Mouse (Mus musculus): ENCODE data around the gene Mapk12. TPM values are rescaled to one million over a fixed set of nuclear protein-coding genes. Genes with fewer than 3 reads are reported as not detected.
A peak's percentile ranks its signal among the peaks of the same experiment; 100 is the strongest.

Mapk12 gene
- total RNA-seq (2021) = 10 to 100 TPM; 28.8 to 28.9 TPM

DNA sequence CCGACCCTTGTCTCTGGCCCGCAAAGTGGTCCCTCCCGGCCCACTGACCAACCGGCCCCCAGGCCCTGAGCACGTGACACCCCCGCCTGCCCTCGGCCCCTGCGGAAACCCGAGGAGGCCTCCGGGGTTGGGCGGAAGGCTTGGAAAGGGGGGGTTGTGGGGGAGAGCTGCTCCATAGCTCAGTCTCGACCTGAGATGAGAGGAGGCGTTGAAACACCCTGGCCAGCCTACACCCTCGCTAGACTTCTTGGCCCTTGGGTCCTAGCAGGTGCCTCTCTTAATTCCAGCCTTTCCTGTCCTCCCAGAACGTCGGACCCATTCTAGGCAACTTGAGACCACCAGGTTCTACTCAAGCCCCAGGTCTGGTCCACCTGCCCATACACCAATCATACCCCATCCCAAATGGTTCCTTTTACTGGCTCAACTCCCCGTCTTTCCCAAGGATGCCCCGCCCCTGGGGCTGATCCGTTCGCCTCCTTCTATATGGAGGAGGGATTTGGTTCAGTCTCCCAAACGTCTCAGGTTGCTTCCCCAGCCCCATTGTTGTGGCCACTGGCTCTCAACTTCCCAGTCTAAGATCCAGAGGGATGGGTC, at the start of gene Mapk12:
Gene Mapk12 (minus strand): TSS at position 45 of the 594 bp plus-strand sequence.
- peak; percentile 74 for DNase-seq

DNA sequence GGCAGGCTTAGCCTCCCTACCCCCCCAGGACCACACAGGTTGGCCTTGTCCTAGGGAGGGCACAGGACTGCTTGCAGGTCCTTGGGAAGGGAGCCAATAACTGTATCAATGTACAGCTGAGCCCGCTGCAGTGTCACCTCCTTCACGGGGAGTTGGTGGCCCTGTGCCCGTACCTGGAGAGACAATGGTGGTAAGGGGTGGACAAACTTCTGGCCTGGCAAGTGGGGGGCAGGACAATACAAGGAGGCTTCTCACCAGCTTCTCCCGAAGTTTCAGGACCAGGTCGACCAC, 44.4 kb upstream of the Mapk12 start:
- no peak for DNase-seq

DNA sequence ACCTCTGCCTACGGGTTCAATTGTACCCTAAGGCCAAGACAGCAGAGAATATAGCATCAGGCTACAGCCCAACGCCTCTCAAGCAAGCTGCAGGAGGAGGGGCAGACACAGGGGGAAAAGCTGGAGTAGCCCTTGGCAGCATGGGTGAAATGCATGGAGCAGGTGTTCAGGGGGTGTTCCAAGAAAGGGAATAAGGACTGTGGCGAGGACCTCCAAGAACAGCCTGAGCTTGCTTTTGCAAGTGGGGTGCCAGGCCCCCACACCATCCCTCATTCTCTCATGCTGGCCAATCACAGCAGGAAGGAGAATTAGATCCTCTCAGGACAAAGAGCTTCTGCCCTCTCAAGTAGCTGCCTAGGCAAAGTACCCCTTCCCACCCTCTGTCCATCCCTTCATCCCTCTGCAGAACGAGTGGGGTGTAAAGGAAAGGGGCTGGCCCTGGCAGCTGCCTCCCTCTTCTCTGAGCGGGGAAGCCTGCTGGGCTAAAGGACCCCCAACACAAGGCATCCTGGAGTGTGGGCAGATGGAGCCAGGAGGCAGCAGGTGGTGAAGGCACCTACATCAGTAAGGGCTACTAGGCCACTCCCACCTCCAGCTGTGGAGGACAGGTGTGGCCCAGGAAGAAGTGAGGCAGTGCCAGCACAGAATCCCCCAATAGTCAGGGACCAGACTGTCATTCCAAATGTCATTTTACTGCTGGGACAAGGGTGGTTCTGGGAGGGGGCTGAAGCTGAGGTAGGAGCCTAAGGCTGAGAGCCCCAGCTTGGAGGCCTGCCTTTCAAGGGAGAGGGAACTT, 43.8 kb upstream of the Mapk12 start:
- DNase-seq = no peak

DNA sequence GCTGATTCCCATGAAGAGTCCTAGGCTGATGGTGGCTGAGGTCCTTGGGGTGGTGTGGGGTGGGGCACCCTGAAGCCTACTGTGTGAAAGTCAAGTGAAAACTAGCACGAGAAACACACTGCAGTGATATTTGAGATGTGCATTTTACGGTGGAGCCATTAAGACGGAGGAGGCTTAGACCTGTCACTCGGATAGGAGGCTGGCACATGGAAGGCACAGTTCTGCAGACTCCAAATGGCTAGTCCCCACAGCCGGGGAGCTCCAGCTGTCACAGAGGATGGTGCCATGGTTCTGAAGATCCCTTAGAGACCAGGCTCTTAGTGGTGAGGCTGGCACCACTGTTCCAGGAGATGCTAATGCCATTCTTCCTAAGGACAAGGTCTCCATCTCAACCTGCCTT, 42.3 kb upstream of the Mapk12 start:
- DNase-seq = no peak

DNA sequence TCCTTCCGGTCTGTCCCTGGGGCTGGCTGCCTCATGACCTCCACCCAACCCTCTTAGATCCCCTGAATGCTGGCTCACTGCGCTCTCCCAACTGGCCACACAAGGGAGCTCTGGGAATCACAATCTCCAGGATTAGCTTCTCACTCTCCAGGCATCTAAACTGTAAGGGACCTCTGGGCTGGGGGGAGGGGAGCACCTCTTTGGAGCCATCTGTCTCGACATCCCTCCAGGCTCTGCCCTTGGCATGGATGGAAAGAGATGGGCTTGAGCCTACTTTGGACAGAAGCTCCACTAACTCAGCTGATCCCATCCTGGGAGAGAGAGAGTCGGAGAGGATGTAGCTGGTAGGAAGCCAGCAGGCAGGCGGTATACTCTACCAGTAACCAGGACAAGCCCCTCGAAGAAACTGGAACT, 41.8 kb upstream of the Mapk12 start:
- DNase-seq = peak; percentile 76

DNA sequence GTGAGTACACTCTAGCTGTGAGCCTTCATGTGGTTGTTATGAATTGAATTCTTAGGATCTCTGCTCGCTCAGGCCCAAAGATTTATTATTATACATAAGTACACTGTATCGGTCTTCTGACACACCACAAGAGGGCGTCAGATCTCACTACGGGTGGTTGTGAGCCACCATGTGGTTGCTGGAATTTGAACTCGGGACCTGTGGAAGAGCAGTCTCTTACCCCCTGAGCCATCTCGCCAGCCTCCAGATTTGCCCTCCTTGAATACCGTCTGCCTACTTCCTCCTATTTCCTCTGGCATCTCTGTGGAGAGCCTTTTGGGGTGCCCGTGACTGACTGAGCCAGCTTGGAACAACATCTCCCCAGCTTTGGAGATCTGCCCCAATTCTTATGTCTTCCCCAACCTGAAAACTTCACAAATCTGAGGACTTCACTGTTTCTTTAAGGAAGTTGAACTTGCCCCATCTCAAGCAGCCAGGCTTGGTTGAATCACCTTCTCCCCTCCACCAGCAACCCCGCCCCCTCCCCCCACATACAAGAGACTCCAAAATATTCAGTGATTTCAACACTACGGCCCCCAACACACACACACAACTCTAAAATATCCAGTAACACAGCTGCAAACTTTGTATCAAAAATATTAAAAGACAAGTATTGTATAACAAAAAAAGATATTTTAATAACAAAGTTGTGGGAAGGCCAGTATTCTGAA, 41.2 kb upstream of the Mapk12 start:
- peak; percentile 20 for DNase-seq

DNA sequence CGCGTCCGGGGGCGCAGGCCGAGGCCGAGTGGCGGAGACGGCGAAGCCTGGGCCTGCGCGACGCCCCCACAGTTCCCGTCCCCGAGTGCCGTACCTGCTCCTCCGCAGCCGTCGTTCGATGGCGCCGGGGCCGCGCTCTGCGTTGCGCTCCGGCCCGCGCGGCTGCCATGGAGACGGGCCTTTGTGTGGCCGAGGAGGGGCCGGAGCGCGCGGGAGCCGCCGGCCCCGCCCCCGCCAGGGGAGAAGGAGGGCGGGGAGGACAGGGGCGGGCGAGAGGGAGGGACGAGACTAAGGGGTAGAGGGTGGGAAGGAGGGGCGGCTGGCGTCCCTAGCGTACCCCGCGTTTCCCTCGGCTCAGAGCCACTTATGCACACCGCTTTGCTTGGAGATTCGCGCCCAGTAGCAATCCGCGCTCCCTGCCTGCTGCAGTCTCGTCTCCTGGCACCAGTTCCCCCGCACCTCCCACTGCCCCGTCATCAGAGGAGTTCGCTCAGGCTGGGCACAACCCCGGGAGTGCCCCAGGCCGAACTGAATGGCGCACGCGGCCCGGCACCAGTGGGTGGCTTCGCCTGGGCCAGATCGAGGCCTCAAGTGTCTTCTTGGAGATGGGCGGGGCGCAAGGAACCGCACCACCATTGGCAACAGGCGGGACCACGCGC, 40.2 kb upstream of the Mapk12 start, which contains the start of gene Plxnb2:
Gene Plxnb2 (minus strand): TSS at position 218 of the 659 bp plus-strand sequence.
- peak; percentile 82 for DNase-seq

DNA sequence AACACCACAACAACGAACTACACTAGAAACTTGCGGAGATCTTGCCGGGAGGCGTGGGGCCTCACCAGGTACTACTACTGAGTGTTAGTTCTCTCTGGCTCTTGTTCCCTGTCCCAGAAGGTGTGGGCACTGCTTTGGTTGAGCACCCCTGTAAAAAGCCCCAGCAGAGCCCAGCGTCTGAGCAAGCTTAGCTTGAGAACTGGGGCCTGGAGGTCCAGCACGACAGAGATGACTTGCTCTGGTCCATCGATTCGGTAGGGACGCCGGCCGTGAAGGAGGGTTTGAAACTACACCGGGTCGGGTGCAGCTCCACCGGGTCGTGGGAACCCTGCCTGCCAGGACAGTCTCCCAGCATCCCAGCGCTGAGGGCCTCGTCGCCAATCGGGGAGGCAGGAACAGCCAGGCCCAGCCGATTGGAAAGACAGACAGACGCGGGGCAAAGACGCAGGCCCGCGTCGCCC, 39.6 kb upstream of the Mapk12 start:
- DNase-seq = peak; percentile 50

DNA sequence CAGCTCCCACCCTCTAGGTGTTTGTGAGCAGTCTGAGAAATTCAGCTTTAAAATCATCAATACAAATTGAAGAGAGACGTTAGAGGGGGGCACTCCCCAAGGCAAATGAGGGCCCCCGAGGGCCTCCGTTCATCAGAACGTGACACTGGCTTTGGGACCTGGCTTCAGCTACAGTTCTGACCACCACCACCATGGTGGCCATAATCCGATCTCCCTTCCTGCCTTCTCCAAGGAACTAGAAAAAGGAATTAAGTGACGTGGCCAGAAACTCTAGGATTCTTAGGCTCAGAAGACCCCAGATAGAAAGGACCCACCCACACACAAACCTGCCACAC, 39.1 kb upstream of the Mapk12 start:
- no peak for DNase-seq

DNA sequence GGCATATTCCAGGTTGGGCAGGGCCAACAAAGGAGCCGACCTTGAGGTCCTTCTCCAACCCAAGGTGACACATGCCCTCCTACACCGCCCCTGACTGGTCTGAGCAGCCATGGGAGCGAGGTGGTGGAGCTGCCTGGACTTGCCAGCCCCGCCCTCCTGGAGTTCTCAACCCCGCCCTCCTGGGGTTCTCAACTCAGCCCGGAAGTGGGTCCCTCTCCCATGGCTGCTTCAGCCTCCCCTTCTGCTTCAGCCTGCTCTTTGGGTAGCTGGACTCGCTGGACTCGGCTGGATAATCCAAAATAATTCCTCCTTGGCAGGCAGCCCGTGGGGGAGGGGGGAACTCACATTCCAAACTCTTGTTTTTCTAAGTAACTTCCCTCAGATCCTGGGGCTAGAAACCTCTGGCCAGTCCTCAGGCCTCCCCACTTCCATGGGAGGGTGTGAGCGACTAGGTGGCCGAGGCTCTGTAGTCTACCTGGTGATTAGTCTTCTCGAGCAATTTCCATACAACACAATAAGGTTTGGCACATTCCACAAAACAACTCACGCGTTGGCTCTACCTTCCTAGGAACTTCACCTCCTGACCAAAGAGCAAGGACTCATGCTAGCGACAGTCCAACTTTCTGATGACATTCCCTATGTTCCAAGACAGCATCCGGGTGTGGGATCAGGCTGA, 38.6 kb upstream of the Mapk12 start:
- DNase-seq = peak; percentile 84

DNA sequence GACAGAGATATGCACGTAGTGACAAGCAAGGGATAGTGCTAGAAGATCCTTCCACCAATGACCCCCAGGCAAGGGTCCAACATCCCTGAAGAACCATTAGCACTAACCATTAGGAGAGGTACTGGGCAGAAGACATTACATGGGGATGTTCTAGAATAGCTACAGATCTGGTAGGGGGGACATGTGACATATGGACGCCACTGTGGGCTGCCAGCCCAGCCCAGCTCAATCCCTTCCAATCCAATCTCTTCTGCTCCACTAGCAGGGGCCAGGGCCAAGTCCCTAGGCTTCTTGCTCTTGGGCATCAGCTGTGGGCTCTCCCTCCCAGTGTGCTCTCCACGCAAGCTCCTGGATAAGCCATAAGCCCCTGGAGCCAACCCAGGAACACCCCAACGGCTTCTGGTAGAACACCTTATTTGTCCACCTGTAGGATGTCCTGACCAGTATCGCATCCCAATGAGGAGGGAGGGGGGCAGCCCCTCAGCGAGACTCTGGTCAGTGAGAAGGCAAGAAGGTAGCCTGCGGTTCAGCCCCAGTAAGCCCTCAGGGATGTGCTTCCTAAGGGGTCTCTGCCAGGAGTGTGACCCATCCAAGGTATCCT, 37.9 kb upstream of the Mapk12 start:
- DNase-seq = no peak

DNA sequence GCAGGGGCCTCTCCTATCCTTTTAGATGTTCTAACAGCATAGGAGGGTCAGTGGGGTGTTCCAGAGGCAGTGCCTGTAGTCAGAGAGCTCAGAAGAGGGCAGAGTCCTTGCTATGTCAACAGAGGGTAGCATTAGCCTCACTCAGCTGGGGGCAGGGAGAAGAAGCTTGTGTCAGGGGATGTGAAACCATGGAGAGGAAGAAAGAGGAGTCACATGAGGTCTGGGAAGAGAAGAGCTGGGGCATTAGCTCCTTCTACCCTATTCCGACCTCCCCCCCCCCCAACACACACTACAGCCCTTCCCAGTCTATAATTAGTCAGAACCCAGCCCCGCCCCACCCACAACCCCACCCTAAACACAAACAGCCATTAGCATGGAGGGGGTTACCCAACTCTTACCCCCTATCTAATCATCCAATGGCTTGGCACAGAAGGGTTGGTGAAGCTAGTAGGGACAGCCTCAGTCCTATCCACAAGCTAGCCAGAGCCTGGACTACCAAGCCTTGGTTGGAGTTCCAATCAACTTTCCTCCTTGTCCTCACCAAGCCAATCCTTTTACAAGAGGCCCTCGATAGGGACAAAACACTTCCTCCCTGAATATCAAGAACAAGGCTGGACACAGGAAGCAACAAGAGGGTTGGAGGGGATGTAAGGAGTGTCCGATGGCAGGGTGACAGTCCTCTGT, 37.2 kb upstream of the Mapk12 start:
- DNase-seq = no peak

DNA sequence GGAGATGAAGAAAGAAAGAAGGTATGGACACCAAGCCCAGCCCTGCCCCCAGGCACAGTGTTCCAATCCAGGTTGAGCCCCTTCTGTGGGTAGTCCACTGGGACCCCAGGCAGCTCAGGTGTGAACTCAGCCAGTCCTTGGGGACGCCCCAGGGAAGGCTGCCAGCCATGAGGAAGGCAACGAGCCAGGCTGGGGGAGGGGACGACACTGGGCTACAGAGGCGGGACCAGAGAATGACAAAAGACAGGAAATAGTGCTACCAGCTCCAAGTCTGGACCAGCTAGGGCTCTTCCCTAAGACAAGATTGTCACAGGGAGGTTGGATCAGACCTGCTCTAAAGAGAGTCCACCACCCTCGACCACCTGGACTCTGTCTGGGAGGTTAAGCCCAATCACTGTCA, 36.6 kb upstream of the Mapk12 start:
- peak; percentile 96 for DNase-seq

DNA sequence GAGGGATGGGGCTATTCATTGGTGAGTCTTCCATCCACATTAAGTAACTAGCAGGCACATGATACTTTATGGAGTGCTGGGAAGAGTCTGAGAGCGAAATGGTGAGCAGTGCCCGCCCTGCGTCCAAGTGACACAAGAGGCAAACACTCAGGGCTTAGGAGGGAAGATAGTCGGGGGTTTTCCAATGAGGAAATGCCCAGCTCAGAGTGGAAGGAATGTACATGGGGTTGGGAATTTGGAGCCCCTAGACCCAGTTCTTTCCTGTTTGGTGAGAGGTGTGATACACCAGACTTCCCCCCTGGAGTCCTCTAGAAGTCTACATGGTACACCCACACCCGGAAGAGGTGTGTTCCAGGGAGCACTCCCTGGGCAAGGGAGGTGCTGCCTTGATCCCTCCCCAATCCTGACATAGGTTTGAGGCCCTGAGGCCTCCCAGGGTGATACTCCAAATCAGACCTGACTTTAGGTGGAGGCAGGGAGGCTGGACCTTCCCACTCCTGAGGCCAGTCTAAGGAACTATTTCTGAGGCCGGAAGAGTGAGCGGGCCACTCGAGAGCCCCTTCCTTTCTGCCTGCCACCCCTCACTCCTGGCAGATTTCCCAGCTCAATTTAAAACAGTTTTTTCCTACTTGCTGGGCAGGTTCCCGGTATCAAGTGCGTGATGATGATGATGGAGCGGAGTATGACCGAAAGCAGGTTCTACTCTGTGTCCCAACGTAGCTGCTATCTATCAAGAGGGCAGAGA, 35.1 kb upstream of the Mapk12 start:
- DNase-seq = no peak

DNA sequence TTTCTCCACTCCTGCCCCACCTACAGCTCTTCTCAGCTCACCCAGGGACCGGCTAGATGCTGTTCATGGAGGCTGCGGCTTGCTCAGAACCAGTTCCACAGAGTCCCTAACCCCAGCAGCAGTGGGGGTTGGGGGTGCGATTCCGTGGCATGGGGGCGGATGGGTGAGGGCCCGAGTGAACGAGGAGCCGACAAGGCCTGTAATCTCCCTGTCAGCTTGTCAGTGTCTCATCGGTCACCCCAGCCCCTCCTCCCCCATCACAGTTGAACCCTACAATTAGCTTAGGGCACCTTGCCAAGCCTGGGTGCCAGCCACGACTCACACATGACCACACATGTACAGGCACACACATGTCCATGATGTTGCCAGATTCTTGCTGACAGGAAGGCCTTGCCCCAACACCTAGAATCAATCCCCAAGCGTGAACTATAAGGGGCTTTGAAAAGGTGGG, 34.4 kb upstream of the Mapk12 start:
- no peak for DNase-seq

DNA sequence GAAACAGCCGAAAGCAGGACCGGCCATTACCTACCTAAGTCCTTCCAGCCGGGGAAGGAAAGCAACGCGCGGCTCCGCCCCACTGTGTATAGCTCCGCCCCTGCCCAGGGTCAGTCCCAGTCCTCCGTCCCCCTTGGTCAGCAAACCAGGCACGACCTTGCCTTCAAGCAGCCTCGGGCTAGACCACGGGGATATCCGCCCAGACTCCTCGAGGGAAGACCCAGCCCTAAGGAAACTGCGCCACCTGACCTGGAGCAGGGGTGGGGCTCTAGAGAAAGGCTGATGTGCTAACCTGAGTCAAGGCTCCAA, 33.4 kb upstream of the Mapk12 start:
- peak; percentile 69 for DNase-seq

DNA sequence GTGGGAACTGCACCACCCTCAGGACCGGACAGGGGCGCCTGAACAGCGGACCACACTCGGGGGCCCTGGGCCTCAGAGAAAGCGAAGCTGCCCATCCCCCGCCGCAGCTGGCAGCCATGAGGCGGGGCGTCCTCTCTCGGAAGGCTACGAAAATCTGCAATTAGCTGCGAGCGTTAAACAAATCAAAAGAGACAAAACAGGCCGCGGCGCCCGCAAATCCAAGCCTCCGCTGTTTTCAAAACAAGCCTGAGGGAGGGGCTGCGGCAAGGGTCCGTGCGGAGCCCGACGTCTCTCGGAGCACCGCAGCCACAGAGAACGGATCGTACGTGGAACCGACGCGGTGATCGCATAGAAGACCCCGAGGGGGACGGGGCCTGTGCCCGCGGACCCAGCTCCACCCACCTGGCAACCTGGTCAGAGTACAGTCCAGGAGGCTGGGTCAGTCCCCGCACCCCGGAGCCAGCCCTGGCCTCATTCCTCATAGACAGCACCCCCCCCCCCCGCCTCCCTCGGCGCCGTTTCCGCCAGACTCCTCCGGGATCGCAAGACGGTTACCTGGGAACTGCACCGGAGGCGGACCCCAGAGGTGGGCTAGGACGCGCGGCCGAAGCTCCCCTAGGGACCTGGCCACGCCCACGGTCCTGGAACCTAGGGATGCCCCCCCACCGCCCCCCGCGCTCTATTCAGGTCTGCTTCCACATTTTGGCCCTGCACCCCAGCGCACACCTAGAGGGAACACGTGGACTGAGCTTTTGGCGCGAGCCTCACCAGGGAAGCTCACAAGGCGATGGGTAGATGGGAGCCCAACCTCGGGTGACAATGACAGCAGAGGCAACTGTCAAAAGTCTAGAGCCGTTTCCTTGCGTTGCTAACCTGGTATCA, 32.8 kb upstream of the Mapk12 start:
- DNase-seq = peak; percentile 59

DNA sequence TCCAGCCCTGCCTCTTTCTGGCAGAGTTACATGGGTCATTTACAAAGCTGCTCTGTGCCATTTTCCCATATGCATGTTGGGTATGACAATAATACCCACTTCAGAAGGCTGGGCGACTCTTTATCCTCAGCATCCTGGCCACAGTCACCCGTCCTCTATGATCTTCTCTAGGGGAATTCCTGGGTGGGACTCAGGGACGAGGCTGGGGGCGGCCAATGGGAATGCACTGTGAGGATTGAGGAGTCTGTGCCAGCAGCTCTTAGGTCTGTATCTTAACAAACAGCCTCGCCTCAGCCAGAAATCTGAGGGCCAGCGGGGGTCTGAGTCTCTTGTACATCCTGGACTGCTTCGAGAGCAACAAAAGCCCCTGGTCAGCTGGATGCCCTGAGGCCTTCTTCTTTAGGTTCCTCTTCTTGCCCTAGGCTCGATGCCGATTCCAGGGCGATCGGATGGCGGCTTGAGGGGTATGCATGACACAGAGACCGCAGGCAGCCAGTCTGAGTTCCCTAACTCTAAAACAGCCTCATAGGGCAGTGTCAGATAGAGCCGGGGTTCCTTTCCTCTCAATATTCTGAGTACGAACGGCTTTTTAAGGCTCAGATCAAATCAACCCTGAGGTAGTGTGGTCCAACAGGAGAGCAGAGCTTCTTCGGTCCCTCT, 31.9 kb upstream of the Mapk12 start:
- no peak for DNase-seq

DNA sequence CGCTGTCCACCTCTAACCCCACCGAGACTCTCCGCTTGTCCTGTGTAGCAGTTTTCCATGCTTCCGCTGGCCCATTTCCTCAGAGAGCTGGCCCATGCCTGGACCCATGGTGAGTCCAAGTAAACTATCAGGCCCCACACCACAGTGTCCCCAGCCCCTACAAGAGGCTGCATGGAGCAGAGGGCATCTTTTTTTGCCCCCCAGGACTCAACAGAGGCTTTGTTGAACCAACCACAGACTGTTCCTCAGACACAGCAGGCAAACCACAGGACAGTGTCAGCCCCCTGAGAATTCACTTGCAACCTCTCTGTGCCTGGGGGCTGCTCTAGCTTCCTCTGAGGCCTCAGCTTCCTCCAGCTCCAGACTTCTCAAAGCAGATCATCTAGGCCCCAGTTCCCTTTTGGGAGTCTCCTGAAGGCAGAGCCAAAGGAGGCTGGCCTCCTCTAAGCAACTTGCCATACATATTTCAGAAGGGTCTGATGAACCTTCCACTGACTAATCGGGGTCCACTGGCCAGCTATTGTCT, 31.1 kb upstream of the Mapk12 start:
- DNase-seq = no peak

Measured in heart, postnatal 4 days (tissue).